Mouse (Mus musculus) spleen, adult 2 months (tissue): ENCODE measurements around the gene Ros1. TPM values are rescaled to one million over a fixed set of nuclear protein-coding genes. Genes with fewer than 3 reads are reported as not detected.

Experiments used
- DNase-seq, 2 experiments: peaks; one replicate each; pipeline versions ENCODE4 v3.0.0 to v3.0.0-alpha.2; 2012 to 2021; ENCODE audit warnings: low spot score in 2 of 2, low read depth in 1 of 2
- H3K27ac ChIP-seq: fragments of 200-500 bp; 2 replicates; pipeline ENCODE4 v1.5.1; 2012; ENCODE audit warnings: low read length, inconsistent platforms; ENCODE audit not compliant: insufficient read depth
- H3K27me3 ChIP-seq: fragments of 200-500 bp; 2 replicates; pipeline ENCODE4 v1.6.1; 2012; ENCODE audit warnings: mild to moderate bottlenecking, moderate library complexity, low read length, inconsistent platforms; ENCODE audit not compliant: control insufficient read depth, insufficient read depth
- H3K36me3 ChIP-seq: fragments of 200-500 bp; 2 replicates; pipeline ENCODE4 v1.6.1; 2012; ENCODE audit warnings: mild to moderate bottlenecking, low read length, inconsistent platforms; ENCODE audit not compliant: control insufficient read depth, insufficient read depth
- H3K4me1 ChIP-seq: fragments of 200-500 bp; 2 replicates; pipeline ENCODE4 v1.6.1; 2011; ENCODE audit warnings: inconsistent platforms; ENCODE audit not compliant: control insufficient read depth, insufficient read depth, insufficient read length
- H3K4me3 ChIP-seq: fragments of 200-500 bp; 2 replicates; pipeline ENCODE4 v1.5.1; 2011; ENCODE audit warnings: mild to moderate bottlenecking, inconsistent platforms; ENCODE audit not compliant: insufficient read depth, insufficient read length; ENCODE audit errors: extremely low read depth
- CTCF ChIP-seq: fragments of 200-500 bp; IDR thresholded peaks from 2 replicates; pipeline ENCODE4 v1.5.1; 2011; ENCODE audit warnings: mild to moderate bottlenecking, inconsistent platforms; ENCODE audit not compliant: insufficient read depth, insufficient read length, insufficient replicate concordance; ENCODE audit errors: extremely low read depth
- POLR2A ChIP-seq: fragments of 200-500 bp; IDR thresholded peaks from 2 replicates; pipeline ENCODE4 v1.6.1; 2011; ENCODE audit warnings: low read depth, low read length, inconsistent platforms
- WGBS: fragments of 180-500 bp; shearing (Covaris S2); methylation state at CpG from one replicate; pipeline ENCODE4 v1.1.7; 2018; 5-methylcytosine and 5-hydroxymethylcytosine counted together
- polyA plus RNA-seq: library from polyadenylated mRNA; depleted of rRNA; stranded (reverse); fragments of >200 nt; gene quantifications from 2 replicates; pipeline ENCODE4 v1.2.3, GENCODE M21; 2012

Gene Ros1
- polyA plus RNA-seq, 1 experiment: not detected

GRCm38 (mm10) chr10:52160604-52161003 is 34.4 kb downstream of the Ros1 start:
- H3K36me3 ChIP-seq: no peaks in the 10 kb centered on the region
- TF ChIP-seq POLR2A: no peak
- TF ChIP-seq CTCF: no peak
- no peak overlapping the region for H3K27ac ChIP-seq
- no peak overlapping the region for H3K4me3 ChIP-seq
- H3K27me3 ChIP-seq: no peaks in the 10 kb centered on the region
- DNase-seq: no peak
- H3K4me1 ChIP-seq: no peaks in the 10 kb centered on the region
- WGBS: 54% methylated on average over 3 of the region's 3 CpGs

- WGBS: 93% methylated on average over 3 of the region's 3 CpGs
- DNase-seq: no peak
- no peaks in the 10 kb centered on the region for H3K4me1 ChIP-seq
- H3K27me3 ChIP-seq: no peaks in the 10 kb centered on the region
- no peak overlapping the region for H3K4me3 ChIP-seq
- no peaks in the 10 kb centered on the region for H3K36me3 ChIP-seq
- no peak overlapping the region for H3K27ac ChIP-seq
- TF ChIP-seq POLR2A: no peak
- TF ChIP-seq CTCF: no peak
Observed at GRCm38 (mm10) chr10:52159704-52160103, 35.3 kb downstream of the Ros1 start.

GRCm38 (mm10) chr10:52133354-52134074 is 61.5 kb downstream of the Ros1 start:
- no peak for DNase-seq
- Histone ChIP-seq H3K4me3 (no peak overlapping the region), H3K4me1 (no peaks in the 10 kb centered on the region), H3K27ac (no peak overlapping the region), H3K27me3 (no peaks in the 10 kb centered on the region), H3K36me3 (no peaks in the 10 kb centered on the region)
- WGBS: 45% methylated on average over 4 of the region's 4 CpGs
- TF ChIP-seq POLR2A: no peak
- no peak for TF ChIP-seq CTCF

- Histone ChIP-seq H3K27me3 (no peaks in the 10 kb centered on the region), H3K4me1 (no peaks in the 10 kb centered on the region), H3K27ac (no peak overlapping the region), H3K36me3 (no peaks in the 10 kb centered on the region), H3K4me3 (no peak overlapping the region)
- DNase-seq: no peak
- WGBS: 62% methylated on average over 2 of the region's 2 CpGs
- TF ChIP-seq POLR2A: no peak
- TF ChIP-seq CTCF: no peak
Observed at GRCm38 (mm10) chr10:52130762-52131161, 64.3 kb downstream of the Ros1 start.

DNA sequence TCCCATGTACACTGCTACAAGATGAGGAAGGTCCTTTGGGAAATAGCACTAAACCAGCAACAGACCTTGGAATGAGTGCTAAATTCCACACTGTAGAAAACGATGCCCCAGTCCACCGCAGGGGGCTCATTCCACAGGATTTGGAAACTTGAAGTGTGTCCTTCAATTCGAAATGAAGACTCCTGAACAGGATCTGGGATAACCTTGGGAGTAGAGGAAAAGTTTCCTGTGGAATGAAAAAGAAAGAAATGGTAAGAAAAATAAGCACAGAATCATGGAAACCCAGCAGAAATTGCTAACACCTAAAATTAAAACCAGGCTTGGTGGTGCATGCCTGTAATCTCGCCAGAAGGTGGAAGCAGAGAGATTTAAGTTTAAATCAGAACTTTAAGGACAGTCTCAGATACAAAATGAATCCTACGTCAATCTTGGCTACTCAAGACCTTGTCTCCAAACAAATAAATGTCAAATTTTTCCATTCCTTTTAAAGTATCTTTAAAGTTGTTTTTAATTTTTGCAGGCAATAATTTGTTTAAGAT is 66.1 kb downstream of the Ros1 start:
- no peaks in the 10 kb centered on the region for H3K4me1 ChIP-seq
- TF ChIP-seq CTCF (no peak), POLR2A (no peak)
- WGBS: 57% methylated on average over 5 of the region's 5 CpGs
- no peak overlapping the region for H3K4me3 ChIP-seq
- H3K27me3 ChIP-seq: no peaks in the 10 kb centered on the region
- H3K36me3 ChIP-seq: no peaks in the 10 kb centered on the region
- no peak overlapping the region for H3K27ac ChIP-seq
- no peak for DNase-seq

DNA sequence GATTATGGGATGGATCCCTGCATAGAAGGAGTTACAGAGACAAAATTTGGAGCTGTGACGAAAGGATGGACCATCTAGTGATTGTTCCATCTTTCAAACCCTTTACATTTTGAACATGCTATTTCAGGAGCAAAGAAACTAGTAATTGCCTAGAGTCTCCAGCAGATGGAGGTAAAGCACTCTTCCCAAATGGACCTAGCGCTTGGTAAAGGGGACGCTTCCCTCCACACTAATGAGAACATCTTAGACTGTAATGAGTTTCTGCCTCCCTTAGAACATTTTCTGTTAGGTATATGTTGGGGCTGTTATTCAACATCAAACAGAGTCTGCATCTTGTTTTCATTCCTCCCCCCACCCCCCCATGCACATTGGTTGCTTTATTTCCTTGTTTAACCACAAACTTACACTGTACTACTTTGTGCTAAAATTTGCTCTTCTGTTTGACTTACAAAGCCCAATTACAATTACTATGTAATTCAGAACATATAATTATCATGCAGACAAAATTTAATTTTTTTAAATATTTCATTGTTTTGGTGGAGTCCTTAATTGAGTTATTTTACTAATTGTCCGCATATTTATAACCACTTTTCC is 88.8 kb downstream of the Ros1 start:
- Histone ChIP-seq H3K4me1 (no peaks in the 10 kb centered on the region), H3K36me3 (no peaks in the 10 kb centered on the region), H3K4me3 (no peak overlapping the region), H3K27ac (no peak overlapping the region), H3K27me3 (no peaks in the 10 kb centered on the region)
- WGBS: 42% methylated on average over 4 of the region's 4 CpGs
- no peak for DNase-seq
- TF ChIP-seq CTCF: no peak
- TF ChIP-seq POLR2A: no peak

DNA sequence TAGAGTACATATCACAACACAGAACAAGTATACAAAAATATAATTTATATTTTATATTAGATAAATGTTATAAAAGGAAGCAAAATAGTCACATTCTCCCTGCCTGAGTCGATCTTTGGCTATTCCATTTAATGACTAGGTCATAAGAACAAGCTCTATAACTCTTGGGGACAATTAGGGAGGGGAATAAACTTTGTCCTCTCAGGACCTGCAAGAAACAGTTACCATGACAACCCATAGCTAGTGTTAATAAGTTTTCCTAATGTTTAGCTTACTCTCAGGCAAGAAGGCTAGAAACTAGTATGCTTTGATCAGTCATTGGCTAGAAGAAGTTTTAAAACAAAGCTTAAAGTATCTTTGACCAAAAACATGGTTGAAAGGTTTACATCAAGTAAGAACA is 93.8 kb downstream of the Ros1 start:
- Histone ChIP-seq H3K4me1 (no peaks in the 10 kb centered on the region), H3K27me3 (no peaks in the 10 kb centered on the region), H3K27ac (no peak overlapping the region), H3K36me3 (no peaks in the 10 kb centered on the region), H3K4me3 (no peak overlapping the region)
- WGBS: 78% methylated on average over 1 of the region's 1 CpGs
- no peak for DNase-seq
- TF ChIP-seq CTCF: no peak
- no peak for TF ChIP-seq POLR2A
